Comparison of ENCODE assay signal across 7 mouse cellular contexts in genomic region chr5:135793996-135794858, GRCm38 (mm10). TPM values are rescaled to one million over a fixed set of nuclear protein-coding genes. Genes with fewer than 3 reads are reported as not detected.
DNase-seq lines count a peak whose midpoint lies in the region; ATAC-seq and TF ChIP-seq lines count a peak whose summit lies in the region.

No protein-coding gene starts in this region.

- 0 out of 2 replicates have a peak, but pooled peaks cover 4% of the 10 kb centered on the region for H3K27me3 ChIP-seq in embryonic facial prominence, embryonic 10.5 days (replicated peaks; ENCODE audit: low read depth, poor library complexity, severe bottlenecking)
- no peaks in the 10 kb centered on the region for H3K27me3 ChIP-seq in intestine, postnatal 0 days (replicated peaks; ENCODE audit: control insufficient read depth, insufficient read depth, low read length)
- H3K27me3 ChIP-seq in midbrain, embryonic 12.5 days = no peaks in the 10 kb centered on the region
- no peaks in the 10 kb centered on the region for H3K27me3 ChIP-seq in small intestine, adult 2 months (ENCODE audit: control insufficient read depth, insufficient read depth, low read length)

- no peak for TF ChIP-seq POLR2A in small intestine, adult 2 months (IDR thresholded peaks at IDR 0.05; ENCODE audit: low read depth, low read length)

- peak overlapping the region; percentile 48 for H3K4me3 ChIP-seq in embryonic facial prominence, embryonic 10.5 days
- peak overlapping the region; percentile 23 for H3K4me3 ChIP-seq in intestine, postnatal 0 days (ENCODE audit: low read depth, low read length)
- peak overlapping the region; percentile 19; the same call in 1 of the 2 replicates for H3K4me3 ChIP-seq in midbrain, embryonic 12.5 days
- peak overlapping the region; percentile 43 for H3K4me3 ChIP-seq in small intestine, adult 2 months (ENCODE audit: low read depth, low read length)

- peaks cover 30% of the 10 kb centered on the region for H3K36me3 ChIP-seq in embryonic facial prominence, embryonic 10.5 days (replicated peaks)
- H3K36me3 ChIP-seq in intestine, postnatal 0 days (ENCODE audit: control insufficient read depth, insufficient read depth) = peaks cover 26% of the 10 kb centered on the region
- peaks cover 30% of the 10 kb centered on the region for H3K36me3 ChIP-seq in midbrain, embryonic 12.5 days
- peaks cover 31% of the 10 kb centered on the region for H3K36me3 ChIP-seq in small intestine, adult 2 months (ENCODE audit: control insufficient read depth, insufficient read depth, low read length)

- WGBS in embryonic facial prominence, embryonic 10.5 days = 9% methylated on average over 20 of the region's 20 CpGs
- WGBS in intestine, postnatal 0 days = 14% methylated on average over 20 of the region's 20 CpGs
- 8% methylated on average over 20 of the region's 20 CpGs for WGBS in midbrain, embryonic 12.5 days
- WGBS in small intestine, adult 2 months = 19% methylated on average over 20 of the region's 20 CpGs

- intact Hi-C loops in left cerebral cortex, postnatal 4 days (cut with DNase I) = no loop called here

- peak; percentile 99 for TF ChIP-seq CTCF in intestine, postnatal 0 days (IDR thresholded peaks at IDR 0.05; ENCODE audit: low read depth)
- peak; percentile 97 for TF ChIP-seq CTCF in small intestine, adult 2 months (IDR thresholded peaks at IDR 0.05; ENCODE audit: extremely low read depth, insufficient read length, insufficient replicate concordance, low read depth, low read length)

- peak; percentile 62 for ATAC-seq in intestine, postnatal 0 days
- ATAC-seq in midbrain, embryonic 12.5 days (ENCODE audit: low FRiP score, low read depth) = peak; percentile 86

- H3K9ac ChIP-seq in intestine, postnatal 0 days (ENCODE audit: low read depth, low read length) = no peak overlapping the region
- peak overlapping the region; percentile 45; the same call in 1 of the 2 replicates for H3K9ac ChIP-seq in midbrain, embryonic 12.5 days (replicated peaks)

- H3K4me2 ChIP-seq in intestine, postnatal 0 days (replicated peaks; ENCODE audit: low read depth) = peak overlapping the region; percentile 58
- H3K4me2 ChIP-seq in midbrain, embryonic 12.5 days (replicated peaks) = peak overlapping the region; percentile 43

- H3K4me1 ChIP-seq in embryonic facial prominence, embryonic 10.5 days = peaks cover 14% of the 10 kb centered on the region
- no peaks in the 10 kb centered on the region for H3K4me1 ChIP-seq in intestine, postnatal 0 days (replicated peaks; ENCODE audit: control insufficient read depth, insufficient read depth, low read length)
- peaks cover 13% of the 10 kb centered on the region for H3K4me1 ChIP-seq in midbrain, embryonic 12.5 days
- 0 out of 2 replicates have a peak, but pooled peaks cover 2% of the 10 kb centered on the region for H3K4me1 ChIP-seq in small intestine, adult 2 months (ENCODE audit: control insufficient read depth, insufficient read depth, insufficient read length, low read length)

- peak; percentile 74 for DNase-seq in adrenal gland, adult 8-10 months
- DNase-seq in embryonic facial prominence, embryonic 10.5 days (ENCODE audit: low spot score) = peak; percentile 89
- DNase-seq in gastrocnemius, postnatal 4 days (ENCODE audit: low spot score in 2 of 2) = peak; percentile 77 to 87
- DNase-seq in left cerebral cortex, postnatal 4 days = peak; percentile 92

- H3K27ac ChIP-seq in embryonic facial prominence, embryonic 10.5 days (replicated peaks) = peak overlapping the region; percentile 70
- 0 out of 2 replicates have a peak overlapping the region, but pooled peaks have one; percentile 9 for H3K27ac ChIP-seq in intestine, postnatal 0 days (ENCODE audit: low read depth, low read length)
- peak overlapping the region; percentile 88 for H3K27ac ChIP-seq in midbrain, embryonic 12.5 days (replicated peaks)
- no peak overlapping the region for H3K27ac ChIP-seq in small intestine, adult 2 months (ENCODE audit: insufficient read depth, low read depth, low read length)

- H3K9me3 ChIP-seq in embryonic facial prominence, embryonic 10.5 days = no peaks in the 10 kb centered on the region
- H3K9me3 ChIP-seq in intestine, postnatal 0 days (ENCODE audit: control insufficient read depth) = no peaks in the 10 kb centered on the region
- H3K9me3 ChIP-seq in midbrain, embryonic 12.5 days = no peaks in the 10 kb centered on the region

RNA-seq across cellular contexts. Expression of gene Srrm3, which starts 12.5 kb away (rescaled TPM):
- 1 to 10 TPM; 2.4 to 8.4 (median 5.9) TPM for total RNA-seq in adrenal gland, adult 8-10 months (2022)
- polyA plus RNA-seq in embryonic facial prominence, embryonic 10.5 days (2016; fragmentation: Nextera tagmentation; extraction: Ambion mirVana) = 4.9 and 5.3 TPM in 2 replicates
- total RNA-seq in gastrocnemius, postnatal 4 days (2021) = under 1 TPM; 0.08 to 0.12 TPM
- polyA plus RNA-seq in intestine, postnatal 0 days (2015; fragmentation: Nextera tagmentation; extraction: Ambion mirVana) = 0.82 and 0.91 TPM in 2 replicates
- total RNA-seq in left cerebral cortex, postnatal 4 days (2021) = 10 to 100 TPM; 87.6 to 91.5 TPM
- 72.1 and 73.3 TPM in 2 replicates for polyA plus RNA-seq in midbrain, embryonic 12.5 days (2016; fragmentation: Nextera tagmentation; extraction: Ambion mirVana)
- 0.19 and 0.42 TPM in 2 replicates for polyA plus RNA-seq in small intestine, adult 2 months (2012; rRNA removed)

RNA-seq across cellular contexts. Expression of gene Mdh2, which starts 15.9 kb away (rescaled TPM):
- total RNA-seq in adrenal gland, adult 8-10 months (2022) = 100 to 1,000 TPM; 310 to 438 (median 388) TPM
- 603 and 625 TPM in 2 replicates for polyA plus RNA-seq in embryonic facial prominence, embryonic 10.5 days (2016; fragmentation: Nextera tagmentation; extraction: Ambion mirVana)
- 100 to 1,000 TPM; 712 to 717 TPM for total RNA-seq in gastrocnemius, postnatal 4 days (2021)
- polyA plus RNA-seq in intestine, postnatal 0 days (2015; fragmentation: Nextera tagmentation; extraction: Ambion mirVana) = 798 and 872 TPM in 2 replicates
- 100 to 1,000 TPM; 359 to 370 TPM for total RNA-seq in left cerebral cortex, postnatal 4 days (2021)
- polyA plus RNA-seq in midbrain, embryonic 12.5 days (2016; fragmentation: Nextera tagmentation; extraction: Ambion mirVana) = 526 and 540 TPM in 2 replicates
- 1,632 and 2,398 TPM in 2 replicates for polyA plus RNA-seq in small intestine, adult 2 months (2012; rRNA removed)

RNA-seq across cellular contexts. Expression of gene Styxl1, which starts 16.0 kb away (rescaled TPM):
- total RNA-seq in adrenal gland, adult 8-10 months (2022) = under 1 TPM in 3 of 4 experiments, not detected in 1; 0.38 to 0.77 (median 0.73) TPM
- polyA plus RNA-seq in embryonic facial prominence, embryonic 10.5 days (2016; fragmentation: Nextera tagmentation; extraction: Ambion mirVana) = 0.30 and 0.31 TPM in 2 replicates
- total RNA-seq in gastrocnemius, postnatal 4 days (2021) = under 1 TPM; 0.47 to 0.49 TPM
- polyA plus RNA-seq in intestine, postnatal 0 days (2015; fragmentation: Nextera tagmentation; extraction: Ambion mirVana) = 0.21 and 0.27 TPM in 2 replicates
- not detected for total RNA-seq in left cerebral cortex, postnatal 4 days (2021)
- polyA plus RNA-seq in midbrain, embryonic 12.5 days (2016; fragmentation: Nextera tagmentation; extraction: Ambion mirVana) = 0.18 and 0.64 TPM in 2 replicates
- 0.15 and 0.19 TPM in 2 replicates for polyA plus RNA-seq in small intestine, adult 2 months (2012; rRNA removed)

RNA-seq across cellular contexts. Expression of gene Tmem120a, which starts 50.0 kb away (rescaled TPM):
- 10 to 100 TPM; 33.3 to 60.0 (median 44.2) TPM for total RNA-seq in adrenal gland, adult 8-10 months (2022)
- 54.7 and 59.3 TPM in 2 replicates for polyA plus RNA-seq in embryonic facial prominence, embryonic 10.5 days (2016; fragmentation: Nextera tagmentation; extraction: Ambion mirVana)
- total RNA-seq in gastrocnemius, postnatal 4 days (2021) = 10 to 100 TPM; 11.9 to 15.8 TPM
- 127 and 132 TPM in 2 replicates for polyA plus RNA-seq in intestine, postnatal 0 days (2015; fragmentation: Nextera tagmentation; extraction: Ambion mirVana)
- total RNA-seq in left cerebral cortex, postnatal 4 days (2021) = 10 to 100 TPM; 44.4 to 47.0 TPM
- polyA plus RNA-seq in midbrain, embryonic 12.5 days (2016; fragmentation: Nextera tagmentation; extraction: Ambion mirVana) = 58.3 and 65.3 TPM in 2 replicates
- polyA plus RNA-seq in small intestine, adult 2 months (2012; rRNA removed) = 111 and 261 TPM in 2 replicates

Comparison
In these comparisons a context has a peak if more than half of its experiments do, and no peak if none do; other contexts are left out.
1. RNA of gene Srrm3, which starts 12.5 kb away (polyA plus RNA-seq): 72.1 to 73.3 TPM in midbrain, embryonic 12.5 days; 4.9 to 5.3 TPM in embryonic facial prominence, embryonic 10.5 days, 0.82 to 0.91 TPM in intestine, postnatal 0 days and 0.19 to 0.42 TPM in small intestine, adult 2 months; every median in the first group is over 10 times any median in the second.
2. Peak in every context shown above with its lines, with median percentiles within 50 percentile points of each other: DNase-seq and H3K4me3 ChIP-seq.